Mouse (Mus musculus): ENCODE measurements at regions not wholly inside any gene's neighbourhood (a gene's known extent, or its start where the extent isn't known, plus 50 kb on each side); places are given as distances from the start of the nearest gene placed in this dataset.

- TF ChIP-seq EP300 (IDR thresholded peaks at IDR 0.05; ENCODE audit: low read depth) (no peak), CTCF (IDR thresholded peaks at IDR 0.05; ENCODE audit: low read depth) (no peak)
These were observed 670.7 kb upstream of the Zeb2 start for GRCm38 (mm10) chr2:45787732-45788390.
